Mouse (Mus musculus) left cerebral cortex, adult 2 months (tissue): ENCODE measurements at regions not wholly inside any gene's neighbourhood (a gene's known extent, or its start where the extent isn't known, plus 50 kb on each side); places are given as distances from the start of the nearest gene placed in this dataset.

Source experiments
- DNase-seq, 2 experiments: peaks; one replicate each; pipeline ENCODE4 v3.0.0; 2021 to 2022; ENCODE audit warnings: low spot score in 2 of 2, mixed read lengths in 1 of 2; ENCODE audit errors: extremely low spot score in 1 of 2
- H3K27ac ChIP-seq: fragments of 200-600 bp; 2 replicates; pipeline ENCODE4 v1.8.1; 2022
- H3K4me3 ChIP-seq: fragments of 200-600 bp; 2 replicates; pipeline ENCODE4 v1.8.1; 2022
- CTCF ChIP-seq: fragments of 200-600 bp; IDR thresholded peaks from 2 replicates; pipeline ENCODE4 v1.8.1; 2022; ENCODE audit warnings: antibody characterized with exemption, mild to moderate bottlenecking, moderate library complexity
- intact Hi-C: fragments of 180-260 bp; cut with DNase I; formaldehyde crosslinking; loops from one replicate; pipeline ENCODE4 v1.15.1; 2025

GRCm38 (mm10) chr11:56341731-56342130, 300.9 kb upstream of the Nmur2 start:
- no peak for TF ChIP-seq CTCF
- intact Hi-C loops = no loop called here
- no peak for DNase-seq
- Histone ChIP-seq H3K4me3 (no peak overlapping the region), H3K27ac (no peak overlapping the region)

GRCm38 (mm10) chr11:56341040-56341439, 300.2 kb upstream of the Nmur2 start:
- no peak overlapping the region for H3K4me3 ChIP-seq
- DNase-seq = no peak
- no peak for TF ChIP-seq CTCF
- H3K27ac ChIP-seq = no peak overlapping the region
- intact Hi-C loops = no loop called here

GRCm38 (mm10) chr11:56338511-56338910, 297.7 kb upstream of the Nmur2 start:
- intact Hi-C loops = no loop called here
- TF ChIP-seq CTCF = no peak
- H3K4me3 ChIP-seq = no peak overlapping the region
- no peak overlapping the region for H3K27ac ChIP-seq
- DNase-seq = no peak

GRCm38 (mm10) chr11:56335937-56336336, 295.1 kb upstream of the Nmur2 start:
- H3K4me3 ChIP-seq = no peak overlapping the region
- intact Hi-C loops = no loop called here
- TF ChIP-seq CTCF = no peak
- DNase-seq = peak in 1 of 2 experiments; percentile 37
- no peak overlapping the region for H3K27ac ChIP-seq

- intact Hi-C loops = no loop called here
- TF ChIP-seq CTCF = no peak
- no peak overlapping the region for H3K27ac ChIP-seq
- DNase-seq = no peak
- no peak overlapping the region for H3K4me3 ChIP-seq
These were observed 279.5 kb upstream of the Nmur2 start for GRCm38 (mm10) chr11:56320293-56320692.

- intact Hi-C loops = no loop called here
- DNase-seq = no peak
- no peak for TF ChIP-seq CTCF
- H3K4me3 ChIP-seq = no peak overlapping the region
- no peak overlapping the region for H3K27ac ChIP-seq
These were observed 274.6 kb upstream of the Nmur2 start for GRCm38 (mm10) chr11:56315221-56315987.

- DNase-seq = no peak
- H3K27ac ChIP-seq = no peak overlapping the region
- no peak for TF ChIP-seq CTCF
- intact Hi-C loops = no loop called here
- no peak overlapping the region for H3K4me3 ChIP-seq
These were observed 268.7 kb upstream of the Nmur2 start for GRCm38 (mm10) chr11:56309549-56309948.

- intact Hi-C loops = no loop called here
- Histone ChIP-seq H3K27ac (no peak overlapping the region), H3K4me3 (no peak overlapping the region)
- no peak for TF ChIP-seq CTCF
- DNase-seq = no peak
These were observed 267.7 kb upstream of the Nmur2 start for GRCm38 (mm10) chr11:56308383-56309105.

- intact Hi-C loops = no loop called here
- peak; percentile 24; the same call in 1 of the 2 replicates for TF ChIP-seq CTCF
- DNase-seq = no peak
- Histone ChIP-seq H3K4me3 (no peak overlapping the region), H3K27ac (no peak overlapping the region)
These were observed 266.2 kb upstream of the Nmur2 start for GRCm38 (mm10) chr11:56307051-56307450.

- DNase-seq = no peak
- TF ChIP-seq CTCF = no peak
- intact Hi-C loops = no loop called here
- H3K27ac ChIP-seq = no peak overlapping the region
- no peak overlapping the region for H3K4me3 ChIP-seq
These were observed 250.1 kb upstream of the Nmur2 start for GRCm38 (mm10) chr11:56290651-56291578.

GRCm38 (mm10) chr11:56285575-56286260, 244.9 kb upstream of the Nmur2 start:
- intact Hi-C loops = no loop called here
- Histone ChIP-seq H3K27ac (peak overlapping the region; percentile 69), H3K4me3 (no peak overlapping the region)
- no peak for TF ChIP-seq CTCF
- DNase-seq = no peak
